Mouse (Mus musculus): ENCODE measurements at regions not wholly inside any gene's neighbourhood (a gene's known extent, or its start where the extent isn't known, plus 50 kb on each side); places are given as distances from the start of the nearest gene placed in this dataset.
A peak's percentile ranks its signal among the peaks of the same experiment; 100 is the strongest.

GRCm38 (mm10) chr10:8945195-8945751 lies 59.4 kb upstream of the Sash1 start:
- Histone ChIP-seq H3K4me1 (ENCODE audit: control insufficient read depth, insufficient read depth, low read length) (0 out of 2 replicates have a peak, but pooled peaks cover 5% of the 10 kb centered on the region), H3K9ac (ENCODE audit: low read length) (no peak overlapping the region), H3K4me3 (ENCODE audit: low read depth, low read length) (no peak overlapping the region), H3K9me3 (ENCODE audit: control insufficient read depth, low read length) (no peaks in the 10 kb centered on the region), H3K4me2 (ENCODE audit: low read depth) (no peak overlapping the region), H3K27ac (ENCODE audit: low read depth, low read length) (no peak overlapping the region), H3K36me3 (ENCODE audit: control insufficient read depth, insufficient read depth, low read length) (no peaks in the 10 kb centered on the region), H3K27me3 (ENCODE audit: control insufficient read depth, insufficient read depth, low read length) (no peaks in the 10 kb centered on the region)
- ATAC-seq (ENCODE audit: insufficient read depth, low FRiP score, low TSS enrichment) (no peak), DNase-seq (ENCODE audit: low spot score) (peak; percentile 16)
- 56% methylated on average over 17 of the region's 17 CpGs for WGBS

GRCm38 (mm10) chr10:8944586-8944985 lies 58.7 kb upstream of the Sash1 start:
- Histone ChIP-seq H3K9ac (ENCODE audit: low read length) (no peak overlapping the region), H3K27ac (ENCODE audit: low read depth, low read length) (no peak overlapping the region), H3K4me3 (ENCODE audit: low read depth, low read length) (no peak overlapping the region), H3K4me2 (ENCODE audit: low read depth) (no peak overlapping the region), H3K9me3 (ENCODE audit: control insufficient read depth, low read length) (no peaks in the 10 kb centered on the region), H3K4me1 (ENCODE audit: control insufficient read depth, insufficient read depth, low read length) (0 out of 2 replicates have a peak, but pooled peaks cover 5% of the 10 kb centered on the region), H3K36me3 (ENCODE audit: control insufficient read depth, insufficient read depth, low read length) (no peaks in the 10 kb centered on the region), H3K27me3 (ENCODE audit: control insufficient read depth, insufficient read depth, low read length) (no peaks in the 10 kb centered on the region)
- no peak for ATAC-seq (ENCODE audit: insufficient read depth, low FRiP score, low TSS enrichment)
- 77% methylated on average over 5 of the region's 5 CpGs for WGBS
- no peak for DNase-seq (ENCODE audit: low spot score)

- DNase-seq (ENCODE audit: low spot score) (no peak), ATAC-seq (ENCODE audit: insufficient read depth, low FRiP score, low TSS enrichment) (no peak)
- WGBS: 93% methylated on average over 6 of the region's 6 CpGs
Observed at GRCm38 (mm10) chr10:8943698-8944097, 57.8 kb upstream of the Sash1 start.

GRCm38 (mm10) chr10:8942967-8943471 lies 57.1 kb upstream of the Sash1 start:
- no peak overlapping the region for H3K4me3 ChIP-seq (ENCODE audit: low read depth, low read length)
- H3K4me1 ChIP-seq (ENCODE audit: control insufficient read depth, insufficient read depth, low read length): 0 out of 2 replicates have a peak, but pooled peaks cover 5% of the 10 kb centered on the region
- H3K27me3 ChIP-seq (ENCODE audit: control insufficient read depth, insufficient read depth, low read length): no peaks in the 10 kb centered on the region
- no peaks in the 10 kb centered on the region for H3K9me3 ChIP-seq (ENCODE audit: control insufficient read depth, low read length)
- DNase-seq (ENCODE audit: low spot score) (no peak), ATAC-seq (ENCODE audit: insufficient read depth, low FRiP score, low TSS enrichment) (no peak)
- no peak overlapping the region for H3K27ac ChIP-seq (ENCODE audit: low read depth, low read length)
- WGBS: 95% methylated on average over 6 of the region's 6 CpGs
- no peak overlapping the region for H3K9ac ChIP-seq (ENCODE audit: low read length)
- H3K36me3 ChIP-seq (ENCODE audit: control insufficient read depth, insufficient read depth, low read length): no peaks in the 10 kb centered on the region
- no peak overlapping the region for H3K4me2 ChIP-seq (ENCODE audit: low read depth)

More at GRCm38 (mm10) chr10:8943698-8944097, 57.8 kb upstream of the Sash1 start:
- Histone ChIP-seq H3K4me2 (ENCODE audit: low read depth) (no peak overlapping the region), H3K4me3 (ENCODE audit: low read depth, low read length) (no peak overlapping the region), H3K9me3 (ENCODE audit: control insufficient read depth, low read length) (no peaks in the 10 kb centered on the region), H3K4me1 (ENCODE audit: control insufficient read depth, insufficient read depth, low read length) (0 out of 2 replicates have a peak, but pooled peaks cover 5% of the 10 kb centered on the region), H3K9ac (ENCODE audit: low read length) (no peak overlapping the region), H3K27ac (ENCODE audit: low read depth, low read length) (no peak overlapping the region), H3K27me3 (ENCODE audit: control insufficient read depth, insufficient read depth, low read length) (no peaks in the 10 kb centered on the region), H3K36me3 (ENCODE audit: control insufficient read depth, insufficient read depth, low read length) (no peaks in the 10 kb centered on the region)

GRCm38 (mm10) chr10:8936369-8936768 lies 50.5 kb upstream of the Sash1 start:
- no peaks in the 10 kb centered on the region for H3K9me3 ChIP-seq (ENCODE audit: control insufficient read depth, low read length)
- ATAC-seq (ENCODE audit: insufficient read depth, low FRiP score, low TSS enrichment) (no peak), DNase-seq (ENCODE audit: low spot score) (no peak)
- no peaks in the 10 kb centered on the region for H3K36me3 ChIP-seq (ENCODE audit: control insufficient read depth, insufficient read depth, low read length)
- no peak overlapping the region for H3K27ac ChIP-seq (ENCODE audit: low read depth, low read length)
- WGBS: 88% methylated on average over 4 of the region's 4 CpGs
- H3K9ac ChIP-seq (ENCODE audit: low read length): no peak overlapping the region
- no peaks in the 10 kb centered on the region for H3K4me1 ChIP-seq (ENCODE audit: control insufficient read depth, insufficient read depth, low read length)
- no peak overlapping the region for H3K4me2 ChIP-seq (ENCODE audit: low read depth)
- H3K27me3 ChIP-seq (ENCODE audit: control insufficient read depth, insufficient read depth, low read length): no peaks in the 10 kb centered on the region
- H3K4me3 ChIP-seq (ENCODE audit: low read depth, low read length): no peak overlapping the region

All from neural tube, embryonic 11.5 days (tissue).